In genomic region chr4:24631177-24631911, GRCm38 (mm10) we compare ENCODE assay signal across 12 mouse cellular contexts.
DNase-seq lines count a peak whose midpoint lies in the region; ATAC-seq and TF ChIP-seq lines count a peak whose summit lies in the region.
"Had no signal": no experiment of that assay in that cellular context is flagged by ENCODE, and none has a peak within 500 bp of the region (broad histone marks: within the 10 kb centered on the region; RNA-seq: fewer than 3 reads in every experiment).

No protein-coding gene starts in this region.

- H3K27me3 ChIP-seq in lung, embryonic 15.5 days: no peaks in the 10 kb centered on the region
- H3K27me3 ChIP-seq in hindbrain, embryonic 11.5 days (ENCODE audit: control insufficient read depth, insufficient read depth, low read length): no peaks in the 10 kb centered on the region
- no peaks in the 10 kb centered on the region for H3K27me3 ChIP-seq in midbrain, postnatal 0 days (ENCODE audit: insufficient read depth, low read length)
- no peaks in the 10 kb centered on the region for H3K27me3 ChIP-seq in limb, embryonic 10.5 days (ENCODE audit: low read depth, poor library complexity, severe bottlenecking)
- H3K27me3 ChIP-seq: embryonic facial prominence, embryonic 13.5 days; liver, embryonic 13.5 days had no signal

- peak overlapping the region; percentile 55; the same call in 1 of the 2 replicates for H3K27ac ChIP-seq in lung, embryonic 15.5 days
- no peak overlapping the region for H3K27ac ChIP-seq in hindbrain, embryonic 11.5 days (ENCODE audit: low read depth, low read length)
- 0 out of 2 replicates have a peak overlapping the region, but pooled peaks have one; percentile 26 for H3K27ac ChIP-seq in midbrain, postnatal 0 days (ENCODE audit: low read depth, low read length)
- H3K27ac ChIP-seq in limb, embryonic 10.5 days: no peak overlapping the region
- H3K27ac ChIP-seq: embryonic facial prominence, embryonic 13.5 days; liver, embryonic 13.5 days had no signal

- H3K36me3 ChIP-seq in lung, embryonic 15.5 days: no peaks in the 10 kb centered on the region
- no peaks in the 10 kb centered on the region for H3K36me3 ChIP-seq in hindbrain, embryonic 11.5 days (ENCODE audit: control insufficient read depth, insufficient read depth, low read length)
- no peaks in the 10 kb centered on the region for H3K36me3 ChIP-seq in midbrain, postnatal 0 days (ENCODE audit: insufficient read depth, low read length)
- no peaks in the 10 kb centered on the region for H3K36me3 ChIP-seq in limb, embryonic 10.5 days
- H3K36me3 ChIP-seq: embryonic facial prominence, embryonic 13.5 days; liver, embryonic 13.5 days had no signal

- H3K4me3 ChIP-seq in lung, embryonic 15.5 days: no peak overlapping the region
- no peak overlapping the region for H3K4me3 ChIP-seq in hindbrain, embryonic 11.5 days (ENCODE audit: low read depth, low read length)
- no peak overlapping the region for H3K4me3 ChIP-seq in midbrain, postnatal 0 days (ENCODE audit: low read depth, low read length)
- H3K4me3 ChIP-seq in limb, embryonic 10.5 days: no peak overlapping the region
- H3K4me3 ChIP-seq: embryonic facial prominence, embryonic 13.5 days; liver, embryonic 13.5 days had no signal

- no peak for DNase-seq in lung, postnatal 14 days
- peak; percentile 69 for DNase-seq in cerebellum, adult 9-10 months
- DNase-seq in hindbrain, embryonic 11.5 days (ENCODE audit: low spot score): no peak
- peak; percentile 50 for DNase-seq in midbrain, postnatal 0 days (ENCODE audit: low spot score)
- no peak for DNase-seq in layer of hippocampus, postnatal 14 days (ENCODE audit: low spot score in 2 of 2)
- DNase-seq in limb, embryonic 10.5 days (ENCODE audit: low spot score): no peak
- no peak for DNase-seq in testis, postnatal 14 days (ENCODE audit: low spot score)
- DNase-seq: gastrocnemius, postnatal 14 days; layer of hippocampus, adult 9-11 months; liver, embryonic 13.5 days had no signal

- TF ChIP-seq CTCF in midbrain, postnatal 0 days (IDR thresholded peaks at IDR 0.05): no peak

- H3K9me3 ChIP-seq in lung, embryonic 15.5 days: no peaks in the 10 kb centered on the region
- no peaks in the 10 kb centered on the region for H3K9me3 ChIP-seq in hindbrain, embryonic 11.5 days (ENCODE audit: control insufficient read depth, low read length)
- no peaks in the 10 kb centered on the region for H3K9me3 ChIP-seq in midbrain, postnatal 0 days (ENCODE audit: low read length)
- H3K9me3 ChIP-seq in limb, embryonic 10.5 days (replicated peaks): no peaks in the 10 kb centered on the region
- H3K9me3 ChIP-seq: embryonic facial prominence, embryonic 13.5 days; liver, embryonic 13.5 days had no signal

- H3K4me1 ChIP-seq in lung, embryonic 15.5 days: peaks cover 32% of the 10 kb centered on the region
- H3K4me1 ChIP-seq in hindbrain, embryonic 11.5 days (replicated peaks; ENCODE audit: control insufficient read depth, insufficient read depth, low read length): no peaks in the 10 kb centered on the region; the same call in 1 of the 2 replicates
- H3K4me1 ChIP-seq in midbrain, postnatal 0 days (ENCODE audit: insufficient read depth, low read length): 0 out of 2 replicates have a peak, but pooled peaks cover 3% of the 10 kb centered on the region
- H3K4me1 ChIP-seq in limb, embryonic 10.5 days: peaks cover 3% of the 10 kb centered on the region; the same call in 1 of the 2 replicates
- H3K4me1 ChIP-seq: liver, embryonic 13.5 days had no signal

- no peak for ATAC-seq in lung, embryonic 15.5 days (ENCODE audit: borderline replicate concordance, extremely low read depth, low FRiP score, low TSS enrichment)
- ATAC-seq in hindbrain, embryonic 11.5 days (ENCODE audit: low FRiP score): peak; percentile 62; the same call in 1 of the 2 replicates
- ATAC-seq in midbrain, postnatal 0 days (ENCODE audit: low FRiP score): peak; percentile 32; the same call in 1 of the 2 replicates

- H3K4me2 ChIP-seq in lung, embryonic 15.5 days: no peak overlapping the region
- no peak overlapping the region for H3K4me2 ChIP-seq in hindbrain, embryonic 11.5 days (replicated peaks; ENCODE audit: low read depth, low read length)
- no peak overlapping the region for H3K4me2 ChIP-seq in midbrain, postnatal 0 days (ENCODE audit: low read depth, low read length, poor library complexity, severe bottlenecking)
- H3K4me2 ChIP-seq: embryonic facial prominence, embryonic 13.5 days; liver, embryonic 13.5 days had no signal

- no peak overlapping the region for H3K9ac ChIP-seq in lung, embryonic 15.5 days
- no peak overlapping the region for H3K9ac ChIP-seq in hindbrain, embryonic 11.5 days (ENCODE audit: low read depth, low read length)
- H3K9ac ChIP-seq in midbrain, postnatal 0 days (replicated peaks; ENCODE audit: low read length, poor library complexity, severe bottlenecking): no peak overlapping the region
- H3K9ac ChIP-seq: embryonic facial prominence, embryonic 13.5 days; liver, embryonic 13.5 days had no signal

- WGBS in lung, embryonic 15.5 days: 69% methylated on average over 9 of the region's 9 CpGs
- WGBS in hindbrain, embryonic 11.5 days: 73% methylated on average over 9 of the region's 9 CpGs
- WGBS in midbrain, postnatal 0 days: 55% methylated on average over 9 of the region's 9 CpGs
- WGBS in limb, embryonic 10.5 days: 80% methylated on average over 9 of the region's 9 CpGs

Comparison
In these comparisons a context has a peak if more than half of its experiments do, and no peak if none do; other contexts are left out.
1. H3K27ac ChIP-seq: peak in lung, embryonic 15.5 days (single experiment) and midbrain, postnatal 0 days (single experiment); none in hindbrain, embryonic 11.5 days (single experiment) and limb, embryonic 10.5 days (single experiment).
2. DNase-seq: peak in cerebellum, adult 9-10 months (single experiment) and midbrain, postnatal 0 days (single experiment); none in lung, postnatal 14 days (single experiment), hindbrain, embryonic 11.5 days (single experiment), layer of hippocampus, postnatal 14 days (0 of 2), limb, embryonic 10.5 days (single experiment) and testis, postnatal 14 days (single experiment).